Mouse (Mus musculus) G1E (cell line): ENCODE measurements around the gene Snap23.

ENCODE experiments used
- CTCF ChIP-seq: IDR thresholded peaks from 2 replicates; pipeline ENCODE4 v1.5.1; 2012; ENCODE audit warnings: low read depth, low read length, inconsistent platforms, mixed read lengths
- GATA2 ChIP-seq: IDR thresholded peaks from 2 replicates; pipeline ENCODE4 v1.6.1; 2012; ENCODE audit warnings: low read depth, low read length, inconsistent platforms, borderline replicate concordance
- TAL1 ChIP-seq: conservative IDR thresholded peaks from 2 replicates; pipeline ENCODE4 v1.6.1; 2012; ENCODE audit warnings: low read depth, low read length, inconsistent platforms, mixed read lengths

DNA sequence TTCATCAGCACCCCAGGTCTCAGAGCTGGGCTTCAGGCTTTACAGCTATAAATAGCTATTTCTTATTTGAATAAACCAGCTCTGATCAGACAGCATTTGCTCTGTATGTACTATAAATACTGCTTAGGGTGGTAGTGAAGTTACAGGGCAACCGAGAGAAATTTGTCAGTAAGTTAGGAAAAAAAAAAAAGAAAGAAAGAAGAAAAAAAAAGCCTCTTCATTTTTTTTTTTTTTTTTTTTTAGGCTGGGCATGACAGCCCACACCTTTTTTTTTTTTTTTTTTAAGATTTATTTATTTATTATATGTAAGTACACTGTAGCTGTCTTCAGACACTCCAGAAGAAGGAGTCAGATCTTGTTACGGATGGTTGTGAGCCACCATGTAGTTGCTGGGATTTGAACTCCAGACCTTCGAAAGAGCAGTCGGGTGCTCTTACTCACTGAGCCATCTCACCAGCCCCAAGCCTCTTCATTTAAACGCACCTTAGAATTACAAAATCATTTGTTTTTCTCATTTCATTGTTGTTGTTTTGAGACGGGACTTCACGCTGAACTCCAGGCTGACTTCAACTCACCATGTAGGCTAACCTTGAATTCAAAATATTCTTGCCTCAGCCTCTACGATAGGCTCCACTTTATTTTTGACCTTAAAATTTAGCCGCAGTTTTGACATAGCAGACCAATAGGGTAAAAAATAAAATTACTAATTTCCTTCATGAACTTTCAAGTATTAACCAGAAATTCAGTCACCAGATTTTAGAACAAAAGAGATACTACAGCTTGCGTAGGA is 60.8 kb downstream of the Snap23 start:
- TF ChIP-seq CTCF, result no peak
- TF ChIP-seq GATA2, result no peak
- TF ChIP-seq TAL1, result no peak
